Mouse (Mus musculus): ENCODE measurements at regions not wholly inside any gene's neighbourhood (a gene's known extent, or its start where the extent isn't known, plus 50 kb on each side); places are given as distances from the start of the nearest gene placed in this dataset.

GRCm38 (mm10) chr17:51362801-51363200, 183.6 kb upstream of the Tbc1d5 start:
- no peaks in the 10 kb centered on the region for H3K36me3 ChIP-seq (replicated peaks)
- no peaks in the 10 kb centered on the region for H3K9me3 ChIP-seq
- H3K27me3 ChIP-seq (ENCODE audit: poor library complexity, severe bottlenecking) = no peaks in the 10 kb centered on the region
- DNase-seq (ENCODE audit: extremely low spot score, low spot score) = no peak
- peaks cover 6% of the 10 kb centered on the region; the same call in 1 of the 2 replicates for H3K4me1 ChIP-seq
- H3K4me3 ChIP-seq = no peak overlapping the region
- WGBS = 94% methylated on average over 7 of the region's 7 CpGs
- no peak overlapping the region for H3K27ac ChIP-seq

GRCm38 (mm10) chr17:51362271-51362670, 183.1 kb upstream of the Tbc1d5 start:
- 94% methylated on average over 12 of the region's 12 CpGs for WGBS
- no peak for DNase-seq (ENCODE audit: extremely low spot score, low spot score)
- no peak overlapping the region for H3K4me3 ChIP-seq
- peaks cover 6% of the 10 kb centered on the region; the same call in 1 of the 2 replicates for H3K4me1 ChIP-seq
- no peak overlapping the region for H3K27ac ChIP-seq
- H3K27me3 ChIP-seq (ENCODE audit: poor library complexity, severe bottlenecking) = no peaks in the 10 kb centered on the region
- no peaks in the 10 kb centered on the region for H3K9me3 ChIP-seq
- no peaks in the 10 kb centered on the region for H3K36me3 ChIP-seq (replicated peaks)

GRCm38 (mm10) chr17:51358362-51358739, 179.2 kb upstream of the Tbc1d5 start:
- 68% methylated on average over 4 of the region's 4 CpGs for WGBS
- Histone ChIP-seq H3K4me3 (no peak overlapping the region), H3K9me3 (no peaks in the 10 kb centered on the region), H3K27me3 (ENCODE audit: poor library complexity, severe bottlenecking) (no peaks in the 10 kb centered on the region), H3K27ac (no peak overlapping the region), H3K36me3 (replicated peaks) (no peaks in the 10 kb centered on the region), H3K4me1 (peaks cover 6% of the 10 kb centered on the region; the same call in 1 of the 2 replicates)
- no peak for DNase-seq (ENCODE audit: extremely low spot score, low spot score)

- H3K9me3 ChIP-seq = no peaks in the 10 kb centered on the region
- H3K27ac ChIP-seq = no peak overlapping the region
- 79% methylated on average over 5 of the region's 5 CpGs for WGBS
- no peaks in the 10 kb centered on the region for H3K36me3 ChIP-seq (replicated peaks)
- H3K4me3 ChIP-seq = no peak overlapping the region
- no peaks in the 10 kb centered on the region for H3K27me3 ChIP-seq (ENCODE audit: poor library complexity, severe bottlenecking)
- H3K4me1 ChIP-seq = peaks cover 6% of the 10 kb centered on the region; the same call in 1 of the 2 replicates
- DNase-seq (ENCODE audit: extremely low spot score, low spot score) = no peak
These were observed 178.7 kb upstream of the Tbc1d5 start for GRCm38 (mm10) chr17:51357690-51358361.

- no peak for DNase-seq (ENCODE audit: extremely low spot score, low spot score)
- no peak overlapping the region for H3K27ac ChIP-seq
- no peak overlapping the region for H3K4me3 ChIP-seq
- WGBS = 87% methylated on average over 8 of the region's 8 CpGs
- no peaks in the 10 kb centered on the region for H3K27me3 ChIP-seq (ENCODE audit: poor library complexity, severe bottlenecking)
- H3K36me3 ChIP-seq (replicated peaks) = no peaks in the 10 kb centered on the region
- H3K9me3 ChIP-seq = no peaks in the 10 kb centered on the region
- peaks cover 6% of the 10 kb centered on the region; the same call in 1 of the 2 replicates for H3K4me1 ChIP-seq
These were observed 177.3 kb upstream of the Tbc1d5 start for GRCm38 (mm10) chr17:51356447-51356846.

GRCm38 (mm10) chr17:51321868-51322267, 142.7 kb upstream of the Tbc1d5 start:
- Histone ChIP-seq H3K4me1 (peaks cover 4% of the 10 kb centered on the region; the same call in 1 of the 2 replicates), H3K9me3 (no peaks in the 10 kb centered on the region)
- WGBS = 85% methylated on average over 7 of the region's 7 CpGs

GRCm38 (mm10) chr17:51321025-51321424, 141.9 kb upstream of the Tbc1d5 start:
- WGBS = 83% methylated on average over 5 of the region's 5 CpGs
- DNase-seq (ENCODE audit: extremely low spot score, low spot score) = no peak

More at GRCm38 (mm10) chr17:51321868-51322267, 142.7 kb upstream of the Tbc1d5 start:
- Histone ChIP-seq H3K27ac (no peak overlapping the region), H3K4me3 (no peak overlapping the region), H3K36me3 (replicated peaks) (no peaks in the 10 kb centered on the region), H3K27me3 (ENCODE audit: poor library complexity, severe bottlenecking) (no peaks in the 10 kb centered on the region)
- DNase-seq (ENCODE audit: extremely low spot score, low spot score) = no peak

GRCm38 (mm10) chr17:51304964-51305363, 125.8 kb upstream of the Tbc1d5 start:
- H3K4me1 ChIP-seq = no peaks in the 10 kb centered on the region
- H3K27ac ChIP-seq = no peak overlapping the region
- no peaks in the 10 kb centered on the region for H3K27me3 ChIP-seq (ENCODE audit: poor library complexity, severe bottlenecking)
- no peaks in the 10 kb centered on the region for H3K9me3 ChIP-seq
- H3K36me3 ChIP-seq (replicated peaks) = no peaks in the 10 kb centered on the region
- no peak overlapping the region for H3K4me3 ChIP-seq
- WGBS = 60% methylated on average over 14 of the region's 14 CpGs
- DNase-seq (ENCODE audit: extremely low spot score, low spot score) = no peak

More at GRCm38 (mm10) chr17:51321025-51321424, 141.9 kb upstream of the Tbc1d5 start:
- Histone ChIP-seq H3K27me3 (ENCODE audit: poor library complexity, severe bottlenecking) (no peaks in the 10 kb centered on the region), H3K4me3 (no peak overlapping the region), H3K4me1 (peaks cover 4% of the 10 kb centered on the region; the same call in 1 of the 2 replicates), H3K36me3 (replicated peaks) (no peaks in the 10 kb centered on the region), H3K9me3 (no peaks in the 10 kb centered on the region), H3K27ac (no peak overlapping the region)

GRCm38 (mm10) chr17:51290741-51291140, 111.6 kb upstream of the Tbc1d5 start:
- no peak overlapping the region for H3K27ac ChIP-seq
- 100% methylated on average over 1 of the region's 1 CpGs for WGBS
- peaks cover 4% of the 10 kb centered on the region; the same call in 1 of the 2 replicates for H3K9me3 ChIP-seq
- no peak for DNase-seq (ENCODE audit: extremely low spot score, low spot score)
- H3K4me1 ChIP-seq = no peaks in the 10 kb centered on the region
- no peaks in the 10 kb centered on the region for H3K36me3 ChIP-seq (replicated peaks)
- no peak overlapping the region for H3K4me3 ChIP-seq
- no peaks in the 10 kb centered on the region for H3K27me3 ChIP-seq (ENCODE audit: poor library complexity, severe bottlenecking)

GRCm38 (mm10) chr17:51288751-51289150, 109.6 kb upstream of the Tbc1d5 start:
- H3K27me3 ChIP-seq (ENCODE audit: poor library complexity, severe bottlenecking) = no peaks in the 10 kb centered on the region
- WGBS = 74% methylated on average over 7 of the region's 7 CpGs
- H3K27ac ChIP-seq = no peak overlapping the region
- H3K4me1 ChIP-seq = no peaks in the 10 kb centered on the region
- H3K4me3 ChIP-seq = no peak overlapping the region
- peak; percentile 20 for DNase-seq (ENCODE audit: extremely low spot score, low spot score)
- H3K36me3 ChIP-seq (replicated peaks) = no peaks in the 10 kb centered on the region
- peaks cover 4% of the 10 kb centered on the region; the same call in 1 of the 2 replicates for H3K9me3 ChIP-seq

GRCm38 (mm10) chr17:51287878-51288277, 108.7 kb upstream of the Tbc1d5 start:
- WGBS = 79% methylated on average over 8 of the region's 8 CpGs
- Histone ChIP-seq H3K9me3 (peaks cover 4% of the 10 kb centered on the region; the same call in 1 of the 2 replicates), H3K36me3 (replicated peaks) (no peaks in the 10 kb centered on the region), H3K4me3 (no peak overlapping the region), H3K27me3 (ENCODE audit: poor library complexity, severe bottlenecking) (no peaks in the 10 kb centered on the region), H3K4me1 (no peaks in the 10 kb centered on the region), H3K27ac (no peak overlapping the region)
- no peak for DNase-seq (ENCODE audit: extremely low spot score, low spot score)

GRCm38 (mm10) chr17:51285362-51285761, 106.2 kb upstream of the Tbc1d5 start:
- Histone ChIP-seq H3K36me3 (replicated peaks) (no peaks in the 10 kb centered on the region), H3K9me3 (peaks cover 4% of the 10 kb centered on the region; the same call in 1 of the 2 replicates), H3K27me3 (ENCODE audit: poor library complexity, severe bottlenecking) (no peaks in the 10 kb centered on the region), H3K27ac (no peak overlapping the region), H3K4me1 (no peaks in the 10 kb centered on the region), H3K4me3 (no peak overlapping the region)
- no peak for DNase-seq (ENCODE audit: extremely low spot score, low spot score)
- WGBS = 83% methylated on average over 5 of the region's 5 CpGs

GRCm38 (mm10) chr17:51278771-51279170, 99.6 kb upstream of the Tbc1d5 start:
- Histone ChIP-seq H3K4me3 (no peak overlapping the region), H3K4me1 (no peaks in the 10 kb centered on the region), H3K9me3 (no peaks in the 10 kb centered on the region), H3K36me3 (replicated peaks) (no peaks in the 10 kb centered on the region), H3K27ac (no peak overlapping the region), H3K27me3 (ENCODE audit: poor library complexity, severe bottlenecking) (no peaks in the 10 kb centered on the region)
- DNase-seq (ENCODE audit: extremely low spot score, low spot score) = no peak
- 90% methylated on average over 7 of the region's 7 CpGs for WGBS

Data from forebrain, embryonic 10.5 days (tissue).